Mouse (Mus musculus) urinary bladder, postnatal 14 days (tissue): ENCODE data around the gene Dennd1c.
"Not testable (repeated sequence)": the region's sequence is repeated elsewhere in the genome, so short reads cannot be mapped to it uniquely, and the experiment has no call there.

Source experiments
- DNase-seq: peaks from one replicate; pipeline ENCODE4 v3.0.0; 2021; ENCODE audit warnings: low spot score

Gene Dennd1c

DNA sequence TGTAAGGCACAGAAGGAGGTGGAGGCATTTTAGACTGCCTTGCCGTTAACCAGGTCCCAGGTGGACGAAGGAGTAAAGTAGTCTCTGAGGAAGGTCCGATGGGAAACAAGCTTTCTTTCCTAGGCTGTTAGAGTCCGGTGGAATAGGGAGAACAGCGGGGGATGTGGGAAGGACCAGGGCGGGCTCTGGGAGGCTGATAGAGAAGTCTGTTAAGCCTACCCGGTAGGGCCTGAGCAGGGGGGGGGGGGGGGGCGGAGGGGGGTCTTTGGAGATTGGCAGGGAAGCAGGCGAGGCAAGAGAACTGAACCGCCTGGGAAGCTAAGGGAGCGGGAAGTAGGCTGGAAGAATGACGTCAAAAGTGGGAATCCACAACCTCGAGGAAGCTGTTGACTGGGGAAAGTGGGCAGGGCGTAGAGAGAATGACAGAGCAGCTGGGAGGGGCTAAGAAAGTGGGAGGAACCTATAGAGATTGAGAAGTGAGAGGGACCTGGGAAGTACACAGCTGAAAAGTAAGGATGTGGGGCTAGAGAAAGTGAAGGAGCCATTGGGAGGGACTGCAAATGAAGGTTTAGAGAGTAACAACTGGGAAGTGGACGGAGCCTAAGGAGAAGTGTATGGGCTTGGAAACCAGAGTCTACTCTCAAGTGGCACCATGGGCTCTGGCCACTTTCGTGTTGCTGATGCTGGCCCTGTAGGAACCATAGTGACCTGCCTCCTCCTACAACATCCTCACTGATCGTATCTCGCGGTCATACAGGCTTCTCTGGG lies 17.7 kb upstream of the Dennd1c start:
- DNase-seq = peak; percentile 56

DNA sequence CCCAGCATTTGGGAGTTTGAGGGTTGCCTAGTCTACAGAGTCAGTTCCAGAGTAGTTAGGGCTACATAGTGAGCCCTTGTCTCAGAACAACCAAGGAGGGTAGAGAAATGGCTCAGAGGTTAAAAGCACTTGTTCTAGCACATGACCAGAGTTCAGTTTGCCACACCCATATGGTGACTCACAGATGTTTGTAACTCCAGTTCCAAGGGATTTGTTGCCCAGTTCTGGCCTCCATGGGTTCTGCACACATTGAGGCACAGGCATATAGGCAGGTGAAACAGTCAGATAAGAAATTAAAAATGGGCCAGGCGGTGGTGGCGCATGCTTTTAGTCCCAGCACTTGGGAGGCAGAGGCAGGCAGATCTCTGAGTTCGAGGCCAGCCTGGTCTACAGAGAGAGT lies 15.9 kb upstream of the Dennd1c start:
- no peak for DNase-seq

GRCm38 (mm10) chr17:57087049-57087832 lies 8.9 kb upstream of the Dennd1c start, which contains the start of gene Tubb4a:
Gene Tubb4a, minus strand, starts transcription at chr17:57087782.
- DNase-seq = no peak

GRCm38 (mm10) chr17:57085970-57086757 lies 7.8 kb upstream of the Dennd1c start:
- DNase-seq = no peak

DNA sequence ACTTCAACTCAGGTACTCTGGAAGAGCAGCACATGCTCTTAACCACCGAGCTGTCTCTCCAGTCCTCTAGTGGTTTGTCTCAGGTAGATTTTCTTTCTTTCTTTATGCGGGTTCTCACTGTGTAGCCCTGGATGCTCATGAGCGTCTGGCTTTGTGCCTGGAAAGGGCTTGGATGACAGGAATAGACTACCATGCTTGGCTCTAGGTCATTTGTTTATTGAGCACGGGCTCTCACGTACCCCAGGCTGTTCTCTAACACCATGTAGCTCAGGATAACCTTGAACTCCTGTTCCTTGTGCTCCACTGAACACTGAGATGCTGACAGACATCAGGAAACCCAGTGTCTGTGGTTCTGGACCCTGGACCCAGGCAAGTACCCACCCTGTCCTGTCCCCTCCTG lies 4.2 kb upstream of the Dennd1c start:
- DNase-seq = no peak

DNA sequence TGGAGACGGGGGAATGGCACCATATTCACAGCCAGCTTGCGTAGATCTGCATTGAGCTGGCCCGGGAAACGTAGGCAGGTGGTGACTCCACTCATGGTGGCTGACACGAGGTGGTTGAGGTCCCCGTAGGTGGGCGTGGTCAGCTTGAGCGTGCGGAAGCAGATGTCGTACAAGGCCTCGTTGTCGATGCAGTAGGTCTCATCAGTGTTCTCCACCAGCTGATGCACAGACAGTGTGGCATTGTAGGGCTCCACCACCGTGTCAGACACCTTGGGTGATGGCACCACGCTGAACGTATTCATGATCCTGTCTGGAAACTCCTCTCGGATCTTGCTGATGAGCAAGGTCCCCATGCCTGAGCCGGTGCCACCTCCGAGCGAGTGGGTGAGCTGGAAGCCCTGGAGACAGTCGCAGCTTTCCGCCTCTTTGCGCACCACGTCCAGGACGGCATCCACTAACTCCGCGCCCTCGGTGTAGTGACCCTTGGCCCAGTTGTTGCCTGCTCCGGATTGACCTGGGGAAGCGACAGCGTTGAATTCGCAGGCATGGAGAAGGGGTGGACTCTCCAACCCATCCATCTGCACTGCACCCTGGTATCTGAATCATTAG lies 3.0 kb upstream of the Dennd1c start:
- DNase-seq = no peak

DNA sequence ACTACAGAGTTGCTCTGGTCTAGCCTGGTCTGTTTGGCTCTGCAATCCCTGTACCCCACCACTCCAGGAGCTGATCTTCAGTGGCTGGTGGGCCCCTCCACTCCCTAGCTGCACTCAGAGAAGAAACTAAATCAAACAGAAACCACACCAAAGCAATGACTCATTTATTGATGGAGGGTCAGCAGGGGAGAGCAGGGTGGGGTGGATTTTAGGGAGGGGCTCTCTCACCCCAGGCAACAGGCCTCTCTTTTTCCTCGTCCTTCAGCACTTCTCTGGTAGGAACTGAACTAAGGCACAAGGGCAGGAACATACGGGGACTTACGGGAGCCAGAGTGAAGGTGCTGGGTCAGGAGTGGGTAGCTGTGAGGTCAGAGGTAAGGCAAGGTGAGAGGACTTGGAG lies 1.6 kb upstream of the Dennd1c start:
- no peak for DNase-seq

GRCm38 (mm10) chr17:57076916-57077315 lies 1.4 kb downstream of the Dennd1c start:
- DNase-seq = no peak

DNA sequence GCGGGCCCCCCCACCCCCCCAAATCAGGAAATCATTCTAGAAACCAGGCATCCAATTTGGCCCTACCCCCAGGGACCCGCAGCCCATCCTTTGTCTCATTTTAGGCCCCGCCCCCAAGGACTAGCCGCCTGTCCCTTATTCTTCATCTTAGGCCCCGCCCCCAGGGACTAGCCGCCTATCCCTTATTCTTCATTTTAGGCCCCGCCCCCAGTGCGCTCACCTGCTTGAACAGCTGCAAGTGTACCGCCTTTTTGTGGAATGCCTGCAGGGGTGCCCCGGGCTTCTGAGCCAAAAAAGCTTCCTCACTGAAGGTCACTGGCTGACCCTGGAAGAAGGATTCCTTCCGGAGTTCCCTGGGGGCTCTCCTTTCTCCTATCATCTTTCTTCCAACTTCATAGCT lies 7.6 kb downstream of the Dennd1c start:
- peak; percentile 42 for DNase-seq

DNA sequence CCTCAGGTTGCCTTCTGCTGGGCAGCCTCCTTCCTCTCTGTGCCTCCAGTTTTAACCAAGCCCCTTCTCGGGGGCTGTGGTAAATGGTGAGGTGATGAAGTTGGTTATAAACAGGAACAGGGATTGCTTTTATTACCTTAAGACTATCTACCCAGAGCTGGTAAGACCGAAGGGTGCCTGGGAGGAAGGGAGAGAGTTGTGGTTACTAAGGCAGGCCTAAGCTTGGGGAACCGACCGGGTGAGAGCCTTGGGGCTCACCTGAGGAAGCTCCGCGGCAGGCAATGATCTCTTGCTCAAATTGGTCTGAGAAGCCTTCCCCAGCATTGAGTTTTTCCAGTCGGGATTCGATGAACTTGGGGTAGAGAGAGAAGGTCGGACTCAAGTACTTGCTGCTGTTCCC lies 8.0 kb downstream of the Dennd1c start:
- no peak for DNase-seq

- no peak for DNase-seq
Measured at GRCm38 (mm10) chr17:57066908-57067307, 11.4 kb downstream of the Dennd1c start.

DNA sequence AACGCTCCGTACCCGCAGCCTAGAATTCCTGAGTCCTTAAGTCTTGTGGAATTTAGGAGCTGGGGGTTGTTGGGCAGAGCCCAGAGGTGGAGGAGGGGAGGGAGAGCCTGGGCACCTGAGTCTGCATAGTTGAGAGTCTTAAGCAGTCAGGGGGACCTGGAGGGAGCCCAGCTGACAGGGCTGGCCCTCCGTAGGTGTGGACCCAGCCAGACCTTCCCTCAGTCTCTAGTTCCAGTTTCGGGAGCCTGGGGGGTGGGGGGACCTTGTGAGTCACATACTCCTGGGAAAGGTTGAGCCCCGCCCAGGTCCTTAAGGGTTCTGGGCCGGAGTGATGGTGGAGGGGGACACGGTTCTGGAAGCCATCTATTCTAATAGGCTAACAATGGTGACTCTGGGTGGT lies 15.3 kb downstream of the Dennd1c start:
- DNase-seq = no peak

- no peak for DNase-seq
Measured at GRCm38 (mm10) chr17:57062548-57062947, 15.8 kb downstream of the Dennd1c start.

GRCm38 (mm10) chr17:57062011-57062521 lies 16.2 kb downstream of the Dennd1c start:
- DNase-seq = peak; percentile 75

GRCm38 (mm10) chr17:57061069-57061468 lies 17.2 kb downstream of the Dennd1c start:
- DNase-seq = no peak

DNA sequence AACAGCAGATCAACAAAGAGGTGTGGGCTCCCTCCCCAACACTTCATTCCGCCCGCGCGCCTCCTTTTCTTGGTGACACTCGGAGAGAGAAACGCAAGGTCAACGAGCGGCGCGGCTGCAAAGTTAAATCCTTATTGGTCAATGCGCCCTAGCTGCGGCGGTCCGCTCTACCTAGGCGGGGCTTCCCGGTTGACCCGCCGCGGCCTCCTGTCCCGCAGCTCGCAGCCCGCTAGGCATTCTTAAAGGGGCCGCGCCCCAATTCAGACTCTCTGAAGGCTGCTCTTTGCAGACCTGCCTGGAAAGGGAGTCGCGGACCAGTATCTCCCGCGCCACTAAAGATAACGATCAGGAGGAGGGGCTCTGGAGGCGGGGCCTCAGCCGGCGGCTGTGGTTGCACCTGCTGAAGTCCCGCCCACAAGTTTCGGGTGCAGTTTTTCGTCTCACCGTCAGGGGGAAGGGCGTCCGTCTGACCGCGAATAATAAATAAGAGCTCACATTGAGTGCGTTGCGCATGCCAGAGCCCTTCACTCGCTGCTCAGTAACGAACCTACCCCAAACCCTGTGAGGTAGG lies 18.0 kb downstream of the Dennd1c start:
- peak; percentile 95 for DNase-seq

GRCm38 (mm10) chr17:57059486-57059977 lies 18.8 kb downstream of the Dennd1c start, which contains the start of gene Slc25a23:
Gene Slc25a23, minus strand, starts transcription at chr17:57059863.
- DNase-seq = peak; percentile 64

DNA sequence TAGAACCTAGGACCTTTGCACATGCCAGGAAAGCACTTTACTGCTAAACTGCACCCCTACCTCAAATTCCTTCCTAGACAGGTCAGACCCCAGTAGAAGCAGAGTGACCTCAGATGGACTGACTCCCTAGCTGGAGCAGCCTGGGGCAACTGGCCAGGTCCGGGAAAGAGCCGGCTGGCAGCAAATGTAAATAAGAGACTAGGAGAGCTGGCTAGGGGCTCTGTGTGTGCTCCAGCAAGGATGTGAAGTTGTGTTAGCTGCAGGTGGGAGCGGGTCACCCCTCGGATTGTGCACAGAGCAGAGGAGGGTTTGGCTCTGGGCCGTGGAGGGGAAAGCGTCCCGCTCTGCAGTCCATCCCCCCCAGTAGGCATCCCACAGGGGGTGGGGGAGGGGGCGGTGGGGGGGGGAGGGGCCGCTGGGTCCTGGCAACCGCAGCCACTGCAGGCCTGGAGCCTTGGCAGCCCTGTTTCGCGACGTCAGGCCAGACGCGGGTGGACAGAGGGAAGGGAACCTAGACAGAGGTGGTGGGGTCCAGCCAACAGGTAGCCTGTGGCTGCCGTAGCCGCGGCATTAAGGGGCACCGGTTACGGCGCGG lies 19.3 kb downstream of the Dennd1c start, which contains the start of gene Crb3:
Crb3 (plus strand) TSS at position 215 of the 595 bp plus-strand sequence.
- peak; percentile 20 for DNase-seq

DNA sequence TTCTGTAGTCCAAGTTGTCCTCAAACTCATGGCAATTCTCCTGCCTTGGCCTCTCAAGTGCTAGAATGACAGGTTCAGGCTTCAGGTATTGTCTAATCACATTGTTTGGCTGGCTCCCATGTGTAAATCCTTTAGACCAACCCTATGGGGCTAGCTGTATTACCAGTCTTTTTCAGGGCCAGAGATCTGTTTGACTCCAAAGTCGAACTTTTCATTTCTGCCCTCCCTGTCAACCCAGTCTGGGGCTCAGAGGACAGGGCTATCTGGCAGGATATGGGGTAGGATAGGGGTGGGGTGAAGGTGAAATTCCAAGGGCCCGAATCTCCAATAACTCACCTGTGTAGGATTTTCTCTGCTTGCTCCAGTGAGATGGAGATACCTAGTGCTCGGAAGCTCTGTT lies 22.1 kb downstream of the Dennd1c start:
- no peak for DNase-seq

- DNase-seq = not testable (repeated sequence)
Measured at GRCm38 (mm10) chr17:57051679-57052078, 26.6 kb downstream of the Dennd1c start.

DNA sequence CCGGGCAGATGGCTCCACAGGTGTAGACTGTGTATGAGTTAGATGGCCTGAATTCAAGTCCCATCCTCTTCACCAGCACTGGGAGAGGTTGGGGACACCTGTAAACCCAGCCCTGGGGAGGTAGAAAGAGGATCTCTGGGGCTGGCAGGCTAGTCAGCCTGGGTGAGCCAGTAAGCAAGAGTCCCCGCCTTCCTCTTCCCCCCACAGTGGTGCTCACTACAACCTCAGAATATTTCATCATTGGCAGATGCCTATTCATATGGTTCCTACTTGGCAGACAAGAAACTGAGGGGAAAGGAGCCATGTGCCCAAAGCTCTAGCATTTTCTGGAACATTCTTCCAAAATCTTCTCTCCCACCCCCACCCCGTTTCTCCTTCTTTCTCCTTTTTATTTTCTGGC lies 29.5 kb downstream of the Dennd1c start:
- no peak for DNase-seq
